Mouse (Mus musculus): ENCODE results near the gene Flrt1. TPM values are rescaled to one million over a fixed set of nuclear protein-coding genes. Genes with fewer than 3 reads are reported as not detected.

Gene Flrt1
- total and polyA plus RNA-seq, 2 experiments: 0.09 to 0.31 TPM

DNA sequence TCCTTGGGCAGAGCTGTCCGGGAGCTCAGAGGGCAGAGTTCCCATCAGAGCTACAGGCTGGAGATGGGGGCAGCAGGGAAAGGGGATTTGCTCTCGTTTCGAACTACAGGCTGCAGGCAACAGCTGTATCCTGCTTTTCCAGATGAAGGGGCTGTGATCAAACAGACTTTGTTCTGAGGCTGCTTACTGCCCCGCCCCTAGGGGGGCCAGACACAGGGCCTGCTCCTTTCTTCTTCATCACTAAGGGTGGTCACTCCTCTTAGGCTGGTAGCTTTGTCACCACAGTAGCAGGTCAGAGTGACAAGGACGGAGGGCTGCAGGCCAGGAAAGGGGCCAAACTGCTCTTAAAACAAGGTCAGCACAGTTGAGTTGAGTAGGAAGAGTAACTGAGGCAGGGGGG lies 4.6 kb upstream of the Flrt1 start:
- no peak for DNase-seq (ENCODE audit: extremely low read depth, low read depth, low spot score)
- H3K4me3 ChIP-seq (ENCODE audit: insufficient read depth, low read depth, low read length): no peak overlapping the region
- H3K27ac ChIP-seq (replicated peaks; ENCODE audit: insufficient read depth, low read depth, low read length): no peak overlapping the region
- no peak overlapping the region for H3K9ac ChIP-seq (ENCODE audit: low read depth, low read length)
- no peaks in the 10 kb centered on the region for H3K27me3 ChIP-seq (ENCODE audit: control insufficient read depth, insufficient read depth, low read length)
- H3K79me2 ChIP-seq (ENCODE audit: control insufficient read depth, insufficient read depth, low read length): no peaks in the 10 kb centered on the region
- 87% methylated on average over 5 of the region's 5 CpGs for WGBS
- no peaks in the 10 kb centered on the region for H3K36me3 ChIP-seq (ENCODE audit: control insufficient read depth, insufficient read depth, low read length)
- TF ChIP-seq POLR2A (IDR thresholded peaks at IDR 0.05; ENCODE audit: extremely low read depth, insufficient read depth, low read length) (no peak), CTCF (IDR thresholded peaks at IDR 0.05; ENCODE audit: low read depth, low read length) (no peak)
- no peaks in the 10 kb centered on the region for H3K4me1 ChIP-seq (ENCODE audit: control insufficient read depth, insufficient read depth, low read length)

DNA sequence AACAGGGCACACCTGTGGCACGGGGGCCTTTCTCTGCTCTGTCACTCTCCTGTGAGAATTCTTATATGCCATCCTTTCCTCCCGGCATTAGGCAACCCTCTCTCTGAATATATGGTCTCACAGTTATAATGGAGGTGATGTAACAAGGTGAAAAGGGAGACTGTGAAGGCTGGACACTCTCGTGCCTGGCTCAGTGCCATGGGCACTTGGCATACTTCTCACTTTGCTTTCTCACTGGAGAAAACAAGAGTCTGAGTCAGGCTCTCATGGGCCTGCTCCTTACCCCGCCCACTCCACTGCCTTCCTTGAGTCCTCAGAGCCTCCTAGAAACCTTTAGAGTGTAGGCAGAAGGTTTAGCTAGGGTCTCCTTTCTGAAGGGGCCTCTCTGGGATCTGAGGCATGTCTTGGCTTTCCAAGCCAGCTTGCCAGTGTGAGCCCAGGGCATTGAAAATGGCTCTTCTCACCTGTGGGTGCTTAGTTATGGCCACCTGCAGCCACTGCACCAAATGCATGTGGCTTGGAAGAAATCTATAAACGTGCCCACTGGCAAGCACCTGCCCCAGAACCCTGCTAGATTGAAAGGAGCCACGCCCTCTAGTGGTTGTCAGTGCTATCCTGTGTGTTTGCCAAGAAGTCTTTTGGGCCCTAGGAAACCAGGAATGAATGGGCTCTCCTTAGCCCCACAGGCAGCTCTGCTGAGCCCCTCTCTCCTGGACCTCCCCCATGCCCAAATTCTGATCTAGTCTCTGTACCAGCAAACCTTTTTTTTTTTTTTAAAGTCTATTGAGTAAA lies 2.8 kb upstream of the Flrt1 start:
- H3K4me1 ChIP-seq (ENCODE audit: control insufficient read depth, insufficient read depth, low read length): no peaks in the 10 kb centered on the region
- no peak overlapping the region for H3K4me3 ChIP-seq (ENCODE audit: insufficient read depth, low read depth, low read length)
- H3K79me2 ChIP-seq (ENCODE audit: control insufficient read depth, insufficient read depth, low read length): no peaks in the 10 kb centered on the region
- DNase-seq (ENCODE audit: extremely low read depth, low read depth, low spot score): peak; percentile 45
- no peak overlapping the region for H3K9ac ChIP-seq (ENCODE audit: low read depth, low read length)
- 47% methylated on average over 6 of the region's 6 CpGs for WGBS
- no peaks in the 10 kb centered on the region for H3K36me3 ChIP-seq (ENCODE audit: control insufficient read depth, insufficient read depth, low read length)
- H3K27ac ChIP-seq (replicated peaks; ENCODE audit: insufficient read depth, low read depth, low read length): no peak overlapping the region
- peak; percentile 69 for TF ChIP-seq CTCF (IDR thresholded peaks at IDR 0.05; ENCODE audit: low read depth, low read length)
- TF ChIP-seq POLR2A (IDR thresholded peaks at IDR 0.05; ENCODE audit: extremely low read depth, insufficient read depth, low read length): no peak
- H3K27me3 ChIP-seq (ENCODE audit: control insufficient read depth, insufficient read depth, low read length): no peaks in the 10 kb centered on the region

DNA sequence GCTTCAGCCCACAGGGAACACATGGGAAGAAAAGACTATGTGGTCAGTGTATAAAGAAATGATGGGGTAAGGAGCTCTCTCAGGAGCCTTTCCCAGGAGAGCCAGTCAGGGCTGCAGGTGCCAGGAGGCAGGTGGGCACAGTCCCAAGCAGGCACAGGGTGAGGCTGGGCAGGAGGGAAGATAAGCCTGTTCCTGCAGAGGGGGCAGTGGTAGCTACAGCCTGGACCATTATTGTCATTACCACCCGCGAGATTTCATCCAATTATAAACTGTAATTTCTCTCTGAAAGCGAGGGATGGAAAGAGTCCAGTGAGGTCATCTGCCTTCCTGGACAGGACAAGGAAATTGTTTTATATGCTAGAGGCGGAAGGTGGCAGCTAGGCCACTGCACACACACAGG lies 1.6 kb upstream of the Flrt1 start:
- H3K4me3 ChIP-seq (ENCODE audit: insufficient read depth, low read depth, low read length): no peak overlapping the region
- no peak overlapping the region for H3K27ac ChIP-seq (replicated peaks; ENCODE audit: insufficient read depth, low read depth, low read length)
- no peaks in the 10 kb centered on the region for H3K36me3 ChIP-seq (ENCODE audit: control insufficient read depth, insufficient read depth, low read length)
- DNase-seq (ENCODE audit: extremely low read depth, low read depth, low spot score): no peak
- no peaks in the 10 kb centered on the region for H3K27me3 ChIP-seq (ENCODE audit: control insufficient read depth, insufficient read depth, low read length)
- no peaks in the 10 kb centered on the region for H3K4me1 ChIP-seq (ENCODE audit: control insufficient read depth, insufficient read depth, low read length)
- no peak for TF ChIP-seq POLR2A (IDR thresholded peaks at IDR 0.05; ENCODE audit: extremely low read depth, insufficient read depth, low read length)
- TF ChIP-seq CTCF (IDR thresholded peaks at IDR 0.05; ENCODE audit: low read depth, low read length): no peak
- H3K9ac ChIP-seq (ENCODE audit: low read depth, low read length): no peak overlapping the region
- no peaks in the 10 kb centered on the region for H3K79me2 ChIP-seq (ENCODE audit: control insufficient read depth, insufficient read depth, low read length)
- 71% methylated on average over 4 of the region's 4 CpGs for whole genome bisulfite sequencing

DNA sequence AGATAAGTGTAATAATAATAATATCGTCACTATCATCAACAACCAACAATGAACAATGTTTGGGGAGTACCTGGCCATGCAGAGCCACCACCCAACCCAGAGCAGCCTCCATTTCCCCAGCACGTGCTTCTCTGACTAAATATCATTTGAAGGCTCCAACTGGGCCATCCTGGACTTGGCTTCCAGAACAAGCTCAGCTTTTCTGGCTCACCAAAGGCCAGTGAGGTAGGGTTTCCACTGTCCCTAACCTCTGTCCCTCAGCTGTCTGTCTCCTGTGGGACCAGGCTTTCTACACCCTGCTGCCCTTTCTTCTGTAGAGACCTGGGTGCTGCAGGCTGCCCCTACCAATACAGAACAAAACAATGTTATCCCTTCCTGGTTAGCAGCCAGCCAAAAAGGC lies 1.0 kb upstream of the Flrt1 start:
- Histone ChIP-seq H3K79me2 (ENCODE audit: control insufficient read depth, insufficient read depth, low read length) (no peaks in the 10 kb centered on the region), H3K36me3 (ENCODE audit: control insufficient read depth, insufficient read depth, low read length) (no peaks in the 10 kb centered on the region), H3K9ac (ENCODE audit: low read depth, low read length) (no peak overlapping the region), H3K27me3 (ENCODE audit: control insufficient read depth, insufficient read depth, low read length) (no peaks in the 10 kb centered on the region), H3K4me3 (ENCODE audit: insufficient read depth, low read depth, low read length) (no peak overlapping the region), H3K27ac (replicated peaks; ENCODE audit: insufficient read depth, low read depth, low read length) (no peak overlapping the region), H3K4me1 (ENCODE audit: control insufficient read depth, insufficient read depth, low read length) (no peaks in the 10 kb centered on the region)
- 90% methylated on average over 2 of the region's 2 CpGs for WGBS
- DNase-seq (ENCODE audit: extremely low read depth, low read depth, low spot score): no peak
- TF ChIP-seq CTCF (IDR thresholded peaks at IDR 0.05; ENCODE audit: low read depth, low read length) (no peak), POLR2A (IDR thresholded peaks at IDR 0.05; ENCODE audit: extremely low read depth, insufficient read depth, low read length) (no peak)

DNA sequence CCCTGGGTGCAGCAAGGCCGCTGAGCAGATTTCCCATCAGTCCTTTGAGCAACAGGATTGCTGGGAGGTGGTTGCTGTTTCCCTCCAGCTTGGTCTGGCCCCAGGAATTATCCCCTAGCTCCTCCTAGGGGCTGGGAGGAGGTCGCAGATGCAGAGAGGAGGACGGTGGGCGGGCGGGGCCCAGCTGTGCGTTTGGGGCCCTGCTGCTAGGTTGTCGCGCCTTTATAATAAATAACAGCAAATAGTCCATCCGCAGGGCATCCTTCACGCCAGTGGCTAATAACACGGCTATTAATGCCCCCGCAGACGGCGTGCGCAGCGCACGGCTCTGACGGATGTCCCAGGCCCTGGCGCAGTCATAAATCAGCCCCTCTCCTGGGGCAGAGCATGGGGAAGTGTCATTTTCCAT lies 1.5 kb downstream of the Flrt1 start:
- Histone ChIP-seq H3K4me3 (ENCODE audit: insufficient read depth, low read depth, low read length) (no peak overlapping the region), H3K36me3 (ENCODE audit: control insufficient read depth, insufficient read depth, low read length) (no peaks in the 10 kb centered on the region), H3K27ac (replicated peaks; ENCODE audit: insufficient read depth, low read depth, low read length) (no peak overlapping the region), H3K27me3 (ENCODE audit: control insufficient read depth, insufficient read depth, low read length) (no peaks in the 10 kb centered on the region), H3K4me1 (ENCODE audit: control insufficient read depth, insufficient read depth, low read length) (no peaks in the 10 kb centered on the region), H3K79me2 (ENCODE audit: control insufficient read depth, insufficient read depth, low read length) (peaks cover 2% of the 10 kb centered on the region; the same call in 1 of the 2 replicates), H3K9ac (ENCODE audit: low read depth, low read length) (no peak overlapping the region)
- no peak for DNase-seq (ENCODE audit: extremely low read depth, low read depth, low spot score)
- TF ChIP-seq POLR2A (IDR thresholded peaks at IDR 0.05; ENCODE audit: extremely low read depth, insufficient read depth, low read length): no peak
- TF ChIP-seq CTCF (IDR thresholded peaks at IDR 0.05; ENCODE audit: low read depth, low read length): 0 out of 2 replicates have a peak, but pooled peaks have one; percentile 4
- WGBS: 84% methylated on average over 19 of the region's 19 CpGs

DNA sequence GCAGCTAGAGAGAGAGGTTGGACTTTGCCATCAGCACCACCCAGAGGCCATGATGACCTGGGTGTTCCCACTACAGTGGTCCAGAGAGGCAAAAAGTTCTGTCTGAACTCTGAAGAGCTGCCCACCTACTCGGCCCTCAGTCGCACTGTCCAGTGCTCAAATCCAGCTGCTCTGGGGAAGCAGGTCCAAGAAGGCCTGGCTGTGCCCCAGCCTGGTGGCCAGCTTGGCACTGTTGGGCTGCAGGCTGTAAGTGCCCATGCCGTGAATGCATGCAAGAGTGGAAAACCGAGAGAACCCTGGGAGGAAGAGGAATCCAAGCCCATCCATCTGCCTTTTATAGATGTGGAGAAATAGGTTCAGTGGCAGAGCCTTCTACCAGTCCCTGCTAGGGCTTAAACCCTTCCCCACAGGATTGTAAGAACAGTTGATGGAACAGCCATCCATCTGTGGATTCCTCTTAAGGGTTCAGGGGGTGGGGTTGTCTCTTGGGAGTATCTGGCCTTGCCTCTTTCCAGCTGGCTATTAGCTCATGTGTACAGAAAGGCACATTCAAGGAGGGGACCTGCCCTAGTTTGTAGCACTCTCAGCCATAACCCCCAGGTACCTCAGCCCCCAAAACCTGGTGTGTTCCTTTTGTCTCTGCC lies 2.1 kb downstream of the Flrt1 start:
- H3K36me3 ChIP-seq (ENCODE audit: control insufficient read depth, insufficient read depth, low read length): no peaks in the 10 kb centered on the region
- H3K79me2 ChIP-seq (ENCODE audit: control insufficient read depth, insufficient read depth, low read length): peaks cover 2% of the 10 kb centered on the region; the same call in 1 of the 2 replicates
- no peak for TF ChIP-seq POLR2A (IDR thresholded peaks at IDR 0.05; ENCODE audit: extremely low read depth, insufficient read depth, low read length)
- TF ChIP-seq CTCF (IDR thresholded peaks at IDR 0.05; ENCODE audit: low read depth, low read length): no peak
- no peak overlapping the region for H3K4me3 ChIP-seq (ENCODE audit: insufficient read depth, low read depth, low read length)
- H3K27ac ChIP-seq (replicated peaks; ENCODE audit: insufficient read depth, low read depth, low read length): no peak overlapping the region
- H3K9ac ChIP-seq (ENCODE audit: low read depth, low read length): no peak overlapping the region
- no peaks in the 10 kb centered on the region for H3K4me1 ChIP-seq (ENCODE audit: control insufficient read depth, insufficient read depth, low read length)
- H3K27me3 ChIP-seq (ENCODE audit: control insufficient read depth, insufficient read depth, low read length): no peaks in the 10 kb centered on the region
- no peak for DNase-seq (ENCODE audit: extremely low read depth, low read depth, low spot score)
- 92% methylated on average over 4 of the region's 4 CpGs for WGBS

All from liver, adult 2 months (tissue).